Mouse (Mus musculus) spleen, embryonic (tissue): ENCODE data around the gene Tle3.

Experiments used
- CTCF ChIA-PET: fragments of 350-600 bp; sonication (Branson Sonifier 250); formaldehyde crosslinking; loops from one replicate; lab custom pipeline; 2022; lab: Charles Lee

Tle3 gene

DNA sequence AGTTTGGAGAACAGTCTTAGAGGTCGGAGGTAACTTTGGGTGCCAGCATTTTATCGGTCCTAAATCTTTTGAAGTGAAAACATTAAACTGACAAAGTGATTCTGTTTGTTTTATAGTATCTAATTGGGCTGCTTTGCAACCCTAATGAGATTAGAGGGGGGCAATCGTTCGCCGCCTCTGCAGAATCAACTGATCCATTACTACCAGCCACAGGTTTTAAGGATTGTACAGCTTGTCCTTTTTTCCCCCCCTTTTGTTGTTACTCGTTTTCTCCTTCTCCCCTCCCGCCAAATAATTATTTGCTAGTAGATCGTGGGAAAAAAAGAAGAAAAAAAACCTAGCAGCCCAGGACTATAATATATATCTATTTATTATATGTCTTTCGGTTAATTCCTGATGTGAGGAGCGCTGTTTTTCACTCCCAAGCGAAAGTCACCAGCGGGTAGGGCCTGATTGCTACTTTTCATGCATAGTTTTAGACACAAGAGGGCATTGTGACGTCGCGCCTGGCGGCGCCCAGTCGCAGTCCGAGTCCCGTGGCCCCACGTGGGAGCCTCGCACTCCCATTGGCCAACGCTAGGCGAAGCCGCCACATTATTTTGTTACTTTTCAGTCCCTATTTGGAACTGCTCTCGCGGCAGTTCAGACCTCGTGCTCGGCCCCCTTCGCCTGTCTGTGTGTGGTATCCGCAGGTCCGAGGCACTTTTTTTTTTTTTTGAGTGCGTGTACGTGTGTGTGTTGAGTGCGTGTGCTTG, at the start of gene Tle3:
TSS of gene Tle3 (plus strand) at position 612 of the 755 bp plus-strand sequence.
- CTCF ChIA-PET: interaction anchor here (0.7 kb wide), 1 partner anchor 486 kb away, joined by 4 read pairs; no protein-coding TSS in a partner anchor

DNA sequence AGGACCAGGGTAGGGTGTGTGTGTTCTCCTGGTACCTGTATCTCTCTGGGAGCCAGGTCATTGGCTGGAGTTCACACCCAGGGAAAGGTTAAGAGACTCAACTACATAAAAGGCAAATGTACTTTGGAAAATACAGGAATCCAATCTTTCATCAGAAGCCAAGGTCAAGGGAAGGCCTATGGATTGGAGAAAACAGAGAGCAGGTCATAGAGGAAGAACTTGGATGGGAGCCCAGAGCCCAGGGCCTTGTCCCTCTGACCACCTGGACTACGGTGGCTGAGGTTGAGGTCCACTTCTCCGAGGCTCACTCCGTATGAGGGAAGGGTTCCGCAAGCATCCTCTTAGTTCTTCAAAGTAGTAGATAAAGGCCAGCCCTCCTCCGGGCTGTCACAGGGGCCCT, 48.9 kb upstream of the Tle3 start:
- CTCF ChIA-PET: no interaction called here

DNA sequence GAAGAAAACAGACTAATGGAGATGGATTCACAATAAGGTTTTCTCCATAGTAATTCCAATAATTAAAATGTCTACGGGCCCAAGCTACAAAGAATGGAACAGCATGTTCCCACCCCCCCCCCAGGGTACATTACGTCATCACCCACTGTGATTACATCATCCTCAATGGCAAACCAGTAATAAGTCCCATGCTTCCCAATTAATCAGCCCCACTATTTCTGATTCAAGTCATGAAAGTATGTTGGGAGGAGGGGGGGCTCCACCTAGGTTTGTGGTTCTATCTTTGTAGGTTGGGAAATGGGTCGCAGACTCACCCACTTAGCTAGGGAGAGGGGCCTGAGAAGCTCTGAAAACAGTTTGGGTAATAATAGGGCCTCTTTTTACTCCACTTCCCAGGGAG, 48.3 kb upstream of the Tle3 start:
- CTCF ChIA-PET: no interaction called here

DNA sequence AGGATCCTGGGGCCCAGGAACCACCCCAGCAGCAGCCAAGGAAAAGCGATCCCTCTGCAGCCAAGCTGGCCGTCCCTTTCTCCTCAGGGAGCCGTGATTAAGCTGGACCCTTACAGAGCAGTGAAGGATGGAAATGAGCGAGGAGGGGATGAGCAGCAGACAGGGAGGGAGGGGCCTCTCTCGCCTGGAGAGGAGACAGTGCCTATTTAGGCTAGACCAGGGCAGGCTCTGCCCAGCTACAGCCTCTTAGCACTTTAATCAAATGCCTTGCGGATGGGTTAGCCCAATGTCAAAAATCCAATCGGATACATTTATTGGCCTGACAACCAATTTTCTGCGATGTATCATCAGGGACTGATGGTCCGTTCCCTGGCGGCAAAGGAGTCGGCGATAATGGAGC, 47.8 kb upstream of the Tle3 start:
- CTCF ChIA-PET: no interaction called here

DNA sequence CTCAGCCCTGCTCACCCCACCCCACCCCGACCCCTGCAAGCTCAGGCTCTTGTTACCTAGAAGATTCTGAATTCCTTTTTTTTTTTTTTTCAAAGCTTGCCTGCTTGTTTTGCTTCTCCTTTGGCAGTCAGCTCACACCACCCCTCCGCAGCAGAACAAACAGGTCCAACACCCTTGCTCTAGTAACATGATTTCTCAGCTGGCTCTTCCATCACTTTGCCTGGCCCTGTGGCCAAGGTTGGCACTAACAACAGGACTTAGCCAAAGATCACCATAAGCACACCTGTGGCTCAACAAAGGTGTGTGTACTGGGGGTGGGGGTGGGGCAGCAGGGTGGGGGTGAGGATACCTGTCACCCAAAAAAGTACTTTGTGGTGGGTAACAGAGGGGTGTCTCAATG, 47.2 kb upstream of the Tle3 start:
- CTCF ChIA-PET: no interaction called here

DNA sequence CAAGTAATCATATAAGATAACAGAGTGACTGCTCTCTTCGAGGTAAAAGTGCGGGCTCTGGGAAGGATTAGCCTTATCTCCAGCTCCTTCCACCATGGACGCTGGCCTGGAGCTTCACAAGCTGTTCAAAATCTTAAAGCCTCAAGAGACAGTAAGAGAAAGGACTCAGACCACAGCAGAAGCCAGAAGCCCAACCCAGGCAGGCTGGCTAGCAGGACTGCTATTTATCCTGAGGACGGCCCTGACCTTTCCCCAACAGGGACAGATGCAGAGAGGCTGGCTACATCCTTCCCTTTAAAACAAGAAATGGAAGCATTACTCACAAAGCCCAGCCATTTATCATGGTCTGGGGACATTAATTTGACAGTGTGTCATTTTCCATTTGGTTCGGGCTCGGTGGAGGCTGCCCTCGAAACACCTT, 46.2 kb upstream of the Tle3 start:
- CTCF ChIA-PET: no interaction called here

DNA sequence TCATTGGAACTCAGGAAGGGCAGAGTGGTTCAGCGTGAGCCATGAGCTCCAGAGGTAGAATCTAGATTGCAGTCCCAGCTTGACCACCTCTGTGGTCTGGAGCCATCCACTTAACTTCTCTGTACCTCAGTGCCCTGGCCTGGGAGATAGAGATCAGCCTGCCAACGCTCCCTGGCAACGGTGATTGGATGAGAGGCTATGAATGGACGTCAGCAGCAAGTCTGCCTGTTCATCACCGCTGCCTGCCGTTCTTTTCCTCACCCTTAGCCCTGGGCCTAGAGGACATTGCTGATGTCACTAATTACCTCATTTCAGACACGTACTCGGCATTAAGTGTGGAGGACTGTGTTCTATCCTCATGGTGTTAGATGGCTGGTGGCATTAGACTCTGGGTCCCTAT, 45.2 kb upstream of the Tle3 start:
- CTCF ChIA-PET: no interaction called here

DNA sequence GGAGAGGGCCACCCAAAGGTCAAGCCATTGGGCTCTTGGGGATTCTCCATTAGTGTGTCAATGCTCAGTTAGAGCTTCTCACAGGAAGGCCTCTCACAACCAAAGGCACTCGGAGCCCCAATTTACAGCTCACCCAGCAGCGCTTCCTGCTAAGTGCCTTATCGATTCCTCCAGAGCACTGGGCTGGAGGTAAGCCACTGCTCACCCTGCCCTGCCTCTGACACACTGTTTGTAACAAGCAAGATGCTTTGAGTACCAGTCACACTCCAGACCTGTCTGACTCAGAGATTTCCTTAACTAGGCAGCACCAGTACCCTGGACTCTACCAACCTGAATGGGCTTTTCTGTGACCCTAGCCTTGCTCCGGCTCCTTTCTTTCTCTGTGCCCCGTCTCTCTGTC, 44.0 kb upstream of the Tle3 start:
- CTCF ChIA-PET: interaction anchor here (0.6 kb wide), 1 partner anchor 474 kb away, joined by 3 read pairs; no protein-coding TSS in a partner anchor

DNA sequence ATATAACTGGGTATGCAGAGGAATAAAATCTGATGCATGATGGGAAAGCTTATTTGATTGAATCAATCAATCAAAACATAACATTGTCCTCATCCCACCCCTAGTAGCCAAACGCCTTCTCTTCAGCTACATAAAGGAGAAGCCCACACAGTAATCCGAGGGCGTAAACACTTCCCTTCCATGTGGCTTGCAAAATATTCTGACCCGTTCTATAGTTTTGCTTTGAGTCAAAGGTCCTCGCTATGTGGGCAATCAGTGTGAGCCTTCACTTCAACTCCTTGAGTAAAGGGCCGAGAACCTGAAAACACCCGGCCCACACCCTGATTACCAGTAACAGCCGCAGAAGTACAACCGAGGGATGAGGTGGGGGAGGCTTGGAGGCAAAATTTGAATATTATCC, 41.4 kb upstream of the Tle3 start:
- CTCF ChIA-PET: no interaction called here

DNA sequence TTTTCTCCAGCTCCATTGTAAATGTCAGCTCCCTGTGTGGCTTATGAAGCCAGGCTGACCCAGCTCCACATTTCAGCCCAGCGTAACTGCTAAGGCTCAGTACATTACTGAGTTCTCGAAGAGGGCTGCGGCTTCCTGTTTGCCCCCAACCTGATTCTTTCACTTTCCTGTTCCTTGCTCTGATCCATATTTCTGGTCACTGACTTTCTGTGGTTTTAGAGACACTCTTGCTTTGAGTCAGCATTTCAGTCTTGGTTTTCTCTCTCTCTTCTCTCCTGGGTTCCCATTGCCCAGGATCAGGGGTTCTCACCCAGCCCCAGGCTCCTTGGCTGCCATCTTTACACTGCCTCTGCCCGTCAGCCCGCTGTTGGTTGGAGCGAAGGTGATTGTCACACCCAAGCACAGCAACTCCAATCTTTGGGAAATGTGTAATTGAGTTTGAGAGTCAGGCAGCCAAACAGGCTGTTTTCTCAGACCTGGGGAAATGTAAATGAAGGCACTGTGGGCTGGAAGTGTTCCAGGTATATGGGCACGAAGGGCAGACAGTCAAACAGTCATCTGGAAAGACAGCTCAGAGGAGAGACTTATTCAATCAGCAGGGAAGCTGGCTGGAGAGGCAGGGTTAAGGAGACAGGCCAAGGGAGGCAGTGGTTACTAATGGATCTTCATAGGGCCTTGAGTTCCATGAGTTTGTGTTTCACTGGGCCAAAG, 39.8 kb upstream of the Tle3 start:
- CTCF ChIA-PET: no interaction called here

DNA sequence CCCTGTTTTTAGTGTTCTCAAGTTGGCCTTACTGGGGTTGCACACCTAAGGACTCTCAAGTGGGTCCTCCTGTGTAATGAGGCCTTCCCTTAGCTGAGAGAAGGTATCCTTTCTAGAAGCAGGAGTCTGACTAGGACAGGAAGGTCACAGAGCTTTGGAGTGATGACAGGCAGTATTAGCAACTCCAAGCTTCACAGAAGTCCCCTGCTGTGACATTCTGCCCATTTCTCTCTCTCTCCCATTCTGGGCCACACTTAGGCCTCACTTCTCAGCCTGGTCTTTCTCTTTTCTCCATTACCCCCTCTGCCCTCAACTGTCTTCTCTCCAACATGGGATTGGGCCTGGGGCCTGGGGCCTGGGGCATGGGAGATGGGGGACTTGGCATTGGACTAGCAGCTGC, 36.0 kb upstream of the Tle3 start:
- CTCF ChIA-PET: no interaction called here

DNA sequence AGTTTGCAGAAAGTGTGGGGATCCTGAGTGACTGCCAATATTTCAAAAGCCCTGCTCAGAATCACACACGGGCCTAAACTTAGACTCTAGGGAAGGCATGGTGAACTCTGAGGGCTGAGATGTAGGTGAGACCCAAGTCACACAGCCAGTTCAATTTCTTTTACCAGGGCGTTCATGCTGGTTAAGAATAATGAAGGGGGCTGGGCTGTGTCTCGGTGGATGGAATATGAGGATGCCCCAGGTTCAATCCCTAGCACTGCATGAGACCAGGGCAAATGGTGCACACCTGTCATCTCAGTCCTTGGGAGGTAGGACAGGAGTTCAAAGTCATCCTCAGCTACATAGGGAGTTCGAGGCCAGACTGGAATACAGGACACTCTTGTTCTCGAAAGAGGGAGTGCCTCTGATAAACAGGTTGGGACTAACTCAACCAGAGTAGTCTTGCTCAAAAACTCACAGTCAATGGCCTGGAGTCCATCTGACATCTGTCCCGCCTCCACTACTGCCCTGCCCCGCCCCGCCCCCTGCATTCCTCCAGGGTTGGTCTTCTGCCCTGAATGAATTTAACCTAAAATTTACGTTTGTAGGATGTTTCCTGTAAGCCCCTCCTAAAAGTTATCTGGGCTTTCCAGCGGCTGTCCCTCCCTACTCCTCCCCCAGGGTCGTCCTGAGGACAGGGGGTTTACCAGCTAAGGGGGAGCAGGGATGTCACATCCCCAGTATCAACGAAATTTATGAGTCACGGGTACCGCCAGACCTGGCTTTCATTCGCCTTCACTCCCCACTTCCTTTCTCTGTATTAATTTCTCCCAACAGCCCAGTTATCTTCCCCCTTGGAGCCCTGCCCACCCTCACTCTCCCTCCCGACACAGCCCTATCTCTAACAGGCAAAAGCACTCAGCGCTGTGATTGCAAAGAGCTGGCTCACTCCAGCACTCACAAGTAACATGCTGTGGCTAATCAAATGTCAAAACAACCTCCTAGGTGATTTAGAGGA, 35.3 kb upstream of the Tle3 start:
- CTCF ChIA-PET: no interaction called here

DNA sequence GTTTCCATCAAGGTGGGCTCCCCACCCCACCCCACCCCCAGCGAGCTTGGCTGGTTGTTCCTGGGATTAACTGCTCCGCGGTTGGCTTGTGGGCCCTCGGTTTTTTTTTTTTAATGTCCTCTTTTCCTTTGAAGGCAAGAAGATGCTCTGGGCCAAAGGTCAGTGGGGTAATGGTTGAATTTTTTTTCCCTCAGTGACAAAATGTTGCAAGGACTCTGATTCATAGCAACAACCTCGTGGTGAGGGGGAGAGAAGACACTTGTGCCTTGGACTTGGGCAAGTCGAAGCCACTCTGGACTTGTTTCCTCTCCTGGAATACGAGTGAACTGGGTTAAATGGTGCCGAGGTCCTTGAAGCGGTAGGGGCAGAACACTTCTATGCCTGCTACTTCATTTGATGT, 34.5 kb upstream of the Tle3 start:
- CTCF ChIA-PET: no interaction called here

DNA sequence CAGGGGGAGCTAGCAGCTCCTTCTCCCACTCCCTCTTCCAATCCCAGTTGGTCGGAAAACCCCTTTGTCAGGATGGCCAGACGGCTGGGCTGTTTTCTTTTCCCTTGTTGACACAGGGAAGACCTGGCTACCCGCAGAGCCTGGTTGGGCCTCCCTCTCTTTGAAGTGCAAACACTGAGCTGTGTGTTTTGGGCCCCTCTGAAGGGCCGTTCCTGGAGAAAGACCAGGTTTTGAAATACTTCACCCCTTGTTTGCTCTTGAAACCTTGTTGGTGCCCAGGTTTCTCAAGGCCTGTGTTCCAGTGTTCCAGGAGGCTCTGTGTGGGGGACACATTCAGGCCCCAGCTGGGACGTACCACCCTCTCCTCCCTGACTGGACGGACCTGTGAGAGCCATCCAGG, 32.9 kb upstream of the Tle3 start:
- CTCF ChIA-PET: no interaction called here

DNA sequence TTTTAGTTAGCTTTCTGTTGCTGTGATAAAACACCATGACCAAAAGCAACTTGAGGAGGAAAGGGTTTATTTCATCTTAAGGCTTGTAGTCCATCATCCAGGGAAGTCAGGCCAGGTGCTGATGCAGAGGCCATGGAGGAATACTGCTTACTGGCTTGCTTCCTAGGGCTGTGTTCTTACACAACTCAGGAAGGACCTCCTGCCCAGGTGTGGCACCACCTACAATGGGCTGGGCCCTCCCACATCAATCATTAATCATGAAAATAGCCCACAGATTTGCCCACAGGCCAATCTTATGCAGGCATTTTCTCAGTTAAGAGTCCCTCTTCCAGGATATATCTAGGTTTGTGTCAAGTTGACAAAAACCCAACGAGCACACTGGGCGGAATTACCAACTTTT, 31.8 kb upstream of the Tle3 start:
- CTCF ChIA-PET: no interaction called here

DNA sequence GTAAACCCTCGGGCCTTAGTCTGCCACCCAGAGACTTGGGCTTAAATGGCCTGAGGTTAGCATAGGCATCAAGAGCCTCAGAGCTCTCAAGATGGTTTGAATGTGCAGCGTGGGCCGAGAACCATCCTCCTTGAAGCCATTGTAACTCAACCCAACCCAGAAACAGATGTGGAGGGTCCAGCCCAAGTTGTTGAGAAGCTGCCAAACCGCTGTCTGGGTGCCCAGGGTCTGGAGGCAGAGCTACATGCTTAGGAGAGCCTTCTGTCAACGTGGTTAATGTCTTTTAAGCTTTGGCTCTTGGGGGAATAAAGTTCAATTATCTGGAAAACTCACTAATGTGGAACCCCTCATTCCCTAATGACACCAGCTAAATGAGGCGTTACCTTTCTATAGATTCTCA, 29.9 kb upstream of the Tle3 start:
- CTCF ChIA-PET: no interaction called here

DNA sequence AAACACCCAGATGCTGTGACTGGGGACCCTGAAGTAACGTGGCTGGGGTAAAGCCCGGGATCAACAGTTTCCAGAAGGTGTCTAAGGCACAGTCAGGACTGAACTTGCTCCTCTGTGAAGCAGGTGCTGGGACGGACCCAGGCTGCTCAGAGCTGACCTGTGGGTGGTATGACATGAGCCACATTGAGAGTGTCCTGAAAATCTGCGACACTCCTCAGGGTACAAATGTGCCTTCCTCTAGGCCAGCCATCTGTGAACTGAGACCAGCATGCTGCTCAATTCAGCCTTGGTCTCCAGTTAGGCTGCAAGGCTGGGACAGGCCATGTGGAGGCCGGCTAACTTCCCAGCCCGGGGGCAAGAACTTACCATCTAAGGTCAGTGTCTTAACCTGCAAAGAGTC, 27.5 kb upstream of the Tle3 start:
- CTCF ChIA-PET: no interaction called here

DNA sequence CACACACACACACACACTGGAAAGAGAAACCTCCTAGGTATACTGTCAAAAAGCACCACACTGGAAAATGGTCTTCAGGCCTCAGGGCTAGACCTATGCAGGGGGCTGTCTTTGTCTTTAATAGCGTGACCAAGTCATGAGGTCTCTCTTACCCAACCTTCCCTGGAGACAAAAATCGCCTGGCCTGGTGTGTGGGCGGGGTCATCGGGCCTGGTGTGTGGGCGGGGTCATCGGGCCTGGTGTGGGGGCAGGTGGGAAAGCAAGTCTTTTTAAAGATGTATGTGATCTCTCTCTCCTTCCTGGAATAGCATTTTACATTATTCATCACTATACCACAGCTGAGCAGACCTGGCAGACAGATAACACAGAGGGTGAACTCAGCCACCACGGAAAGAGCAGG, 25.2 kb upstream of the Tle3 start:
- CTCF ChIA-PET: interaction anchor here (0.6 to 0.7 kb wide), 3 partner anchors 22 to 317 kb away, joined by 3 read pairs; no protein-coding TSS in a partner anchor

DNA sequence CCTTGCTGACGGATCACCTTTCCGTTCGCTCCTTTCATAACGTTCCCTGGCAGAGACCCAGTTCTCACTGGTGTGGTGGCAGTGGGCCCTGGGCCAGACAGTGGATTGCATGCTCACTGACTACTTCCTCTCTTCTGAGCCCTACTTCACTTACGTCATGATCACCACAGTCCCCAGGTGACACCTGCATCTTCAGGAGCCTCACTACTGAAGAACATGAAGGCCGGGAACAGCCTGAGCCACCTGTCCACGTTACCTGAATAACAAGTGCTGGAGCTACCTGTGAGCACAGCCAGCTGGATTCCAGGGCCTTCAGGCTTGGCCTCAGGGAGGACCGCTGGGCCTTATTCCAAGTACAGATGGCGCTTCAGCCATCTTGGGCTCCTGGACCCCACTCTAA, 24.1 kb upstream of the Tle3 start:
- CTCF ChIA-PET: interaction anchor here (0.6 kb wide), 2 partner anchors 12 to 1461 kb away, joined by 3 to 5 read pairs; no protein-coding TSS in a partner anchor

DNA sequence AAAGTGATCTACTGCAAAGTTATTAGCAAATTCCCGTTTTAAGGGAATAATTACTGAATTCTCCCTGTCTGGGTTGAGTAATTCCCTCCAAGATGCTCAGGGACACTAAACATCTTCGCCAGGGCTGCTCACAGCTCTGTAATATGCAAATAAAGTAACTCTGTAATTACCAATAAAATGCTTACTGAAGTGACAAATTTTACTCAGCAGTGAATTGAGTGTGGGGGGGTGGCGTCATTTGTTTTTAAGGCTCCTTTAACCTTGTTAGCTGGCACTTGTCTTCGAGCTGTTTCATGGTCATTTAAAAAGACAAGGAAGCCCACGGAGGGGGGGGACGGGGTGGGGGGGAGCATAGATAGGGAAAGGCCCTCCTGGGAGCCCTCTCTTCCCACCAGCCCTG, 23.6 kb upstream of the Tle3 start:
- CTCF ChIA-PET: interaction anchor here (0.6 kb wide), 2 partner anchors 11 to 1461 kb away, joined by 3 to 5 read pairs; no protein-coding TSS in a partner anchor

DNA sequence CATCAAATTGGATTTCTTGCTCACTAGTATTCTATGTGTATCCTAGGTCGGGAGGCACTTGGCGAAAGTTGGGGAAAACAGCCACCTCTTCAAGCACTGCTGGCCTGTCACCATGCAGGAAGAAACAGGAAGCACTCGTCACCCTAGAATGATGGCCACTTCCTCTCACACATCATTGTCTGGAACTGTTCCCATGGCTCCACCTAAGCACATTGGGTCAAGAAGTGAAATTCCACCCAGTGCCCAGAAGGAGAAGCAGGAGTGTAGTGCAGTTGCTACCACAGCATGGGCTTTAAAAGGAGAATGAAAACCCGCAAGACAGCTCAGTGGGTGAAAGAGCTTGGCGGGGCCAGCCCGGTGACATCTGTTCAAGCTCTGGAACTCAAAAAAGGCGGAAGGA, 22.5 kb upstream of the Tle3 start:
- CTCF ChIA-PET: no interaction called here

DNA sequence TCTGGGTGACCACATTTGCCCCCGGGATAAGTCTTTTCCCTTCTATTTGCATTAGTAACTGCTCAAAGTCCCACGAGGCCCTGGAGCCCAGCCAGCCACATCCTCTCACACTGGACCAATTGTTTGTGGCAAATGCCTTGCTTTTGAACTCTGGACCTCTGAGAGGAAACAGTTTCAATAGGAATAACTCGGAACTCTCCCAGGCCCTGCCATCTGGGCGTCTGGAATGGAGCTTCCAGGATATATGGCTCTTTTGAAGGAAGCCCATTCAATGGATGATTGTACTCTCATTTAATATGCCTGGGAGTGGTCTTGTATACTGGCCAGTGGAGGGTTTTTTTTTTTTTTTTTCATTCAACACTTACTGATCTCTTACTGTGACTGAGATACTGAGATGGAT, 21.0 kb upstream of the Tle3 start:
- CTCF ChIA-PET: interaction anchor here (0.7 kb wide), 1 partner anchor 18 kb away, joined by 3 read pairs; no protein-coding TSS in a partner anchor
